Mouse (Mus musculus) CH12F3 (cell line): ENCODE results near the gene Ust.

Experiments
- in situ Hi-C: fragments of 300-500 bp; cut with MboI; formaldehyde crosslinking; loops from 2 replicates; pipeline ENCODE4 v1.14.3; 2020; ENCODE audit warnings: low sequenced_read_pairs

Ust gene

DNA sequence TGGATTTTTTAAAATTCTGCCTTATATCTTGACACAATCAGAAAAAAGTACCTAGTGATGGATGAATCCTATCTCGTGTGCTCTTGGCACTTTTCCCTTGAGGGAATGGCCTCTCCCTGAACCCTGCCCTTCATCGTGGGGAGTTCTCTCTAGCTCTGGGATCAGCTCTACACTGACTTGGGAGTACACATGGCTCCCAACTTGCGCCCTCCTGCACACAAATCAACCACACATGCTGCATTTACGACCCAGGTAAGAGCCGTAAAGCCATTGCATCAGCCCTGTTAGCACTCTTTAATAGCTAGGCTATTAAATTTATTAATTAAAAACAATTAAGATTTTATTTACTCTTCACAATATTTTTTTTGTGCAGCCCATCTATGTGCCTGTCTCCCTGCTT is 74.6 kb downstream of the Ust start:
- in situ Hi-C loops = no loop called here

DNA sequence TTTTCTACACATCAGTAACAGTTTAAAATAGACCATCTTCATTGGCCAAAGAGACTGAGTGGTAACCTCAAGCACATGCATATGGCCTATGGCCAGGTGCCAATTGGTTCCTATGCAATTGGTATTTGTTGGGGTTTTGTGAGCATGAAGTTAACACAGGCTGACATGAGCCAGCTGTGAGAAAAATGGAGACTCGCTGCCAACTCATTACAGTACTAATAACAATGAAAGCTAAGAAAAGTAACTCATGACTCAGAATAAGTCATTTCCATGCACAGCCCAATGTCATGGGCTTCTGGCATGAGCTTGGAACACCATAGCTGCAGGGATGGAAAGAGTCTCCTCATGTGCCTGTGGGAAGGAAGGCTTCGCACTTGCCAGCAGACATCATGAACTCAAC is 86.8 kb downstream of the Ust start:
- in situ Hi-C loops = no loop called here

- in situ Hi-C loops = no loop called here
Measured at GRCm38 (mm10) chr10:8428787-8429778, 89.5 kb downstream of the Ust start.

- in situ Hi-C loops = no loop called here
Measured at GRCm38 (mm10) chr10:8427671-8428364, 90.8 kb downstream of the Ust start.

- in situ Hi-C loops = no loop called here
Measured at GRCm38 (mm10) chr10:8419496-8420009, 99.1 kb downstream of the Ust start.

- in situ Hi-C loops = no loop called here
Measured at GRCm38 (mm10) chr10:8415474-8415873, 103.2 kb downstream of the Ust start.

DNA sequence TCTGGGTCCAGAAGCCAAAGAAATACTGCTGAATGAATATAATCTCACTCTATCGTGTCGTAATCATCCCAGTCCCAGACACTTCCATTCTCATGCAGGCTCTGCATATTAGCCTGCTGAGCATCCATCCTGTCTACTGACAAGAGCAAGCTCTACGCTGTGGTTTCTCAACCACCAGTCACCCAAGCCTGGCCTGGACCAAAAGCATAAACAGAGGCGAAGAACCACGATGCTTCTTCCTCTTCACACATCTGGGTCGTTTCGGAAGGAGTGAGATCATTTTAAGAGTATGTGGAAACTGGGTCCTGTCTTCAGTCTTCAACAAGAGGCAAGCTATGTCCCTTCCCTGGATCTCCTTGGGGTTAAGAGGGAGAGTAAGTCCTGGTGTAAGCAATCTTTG is 103.6 kb downstream of the Ust start:
- in situ Hi-C loops = no loop called here

DNA sequence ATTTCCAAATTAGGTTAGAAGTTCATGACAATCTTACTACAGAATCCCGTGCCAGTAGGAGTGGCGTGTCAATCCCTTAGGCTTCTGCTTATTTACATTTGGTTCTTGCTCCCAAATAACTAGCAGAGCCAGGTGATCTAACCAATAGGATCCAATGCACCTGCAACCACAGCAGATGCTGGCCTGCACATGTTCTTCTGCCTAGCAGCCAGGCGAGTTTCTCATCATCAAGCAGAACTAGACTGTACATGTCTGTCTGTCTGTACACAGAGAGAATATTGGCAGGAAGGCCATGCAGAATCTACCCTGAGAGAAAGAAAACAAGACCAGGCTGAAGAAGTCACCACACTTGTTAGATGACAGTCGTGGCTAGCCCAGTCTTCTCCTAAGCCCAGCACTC is 113.5 kb downstream of the Ust start:
- in situ Hi-C loops = no loop called here

DNA sequence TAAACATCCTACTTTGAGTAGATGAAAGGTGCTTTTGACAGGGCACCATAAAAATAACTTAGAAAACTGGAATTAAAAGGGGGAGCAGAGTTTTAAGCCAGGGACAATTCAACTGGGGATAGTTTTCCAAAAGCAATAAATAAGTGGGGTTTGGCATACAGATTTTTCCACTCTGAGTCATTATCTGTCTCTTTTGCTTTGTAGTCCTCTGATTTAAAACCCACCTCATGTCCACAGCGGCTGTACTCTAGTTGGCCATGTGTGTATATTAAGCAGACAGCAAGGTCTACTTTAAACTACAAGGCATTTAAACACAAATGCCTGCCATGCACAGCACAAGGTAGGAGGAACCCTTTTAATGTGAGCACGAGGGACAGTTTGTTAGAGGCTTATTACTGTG is 126.4 kb downstream of the Ust start:
- in situ Hi-C loops = no loop called here

- in situ Hi-C loops = no loop called here
Measured at GRCm38 (mm10) chr10:8391264-8391748, 127.3 kb downstream of the Ust start.

DNA sequence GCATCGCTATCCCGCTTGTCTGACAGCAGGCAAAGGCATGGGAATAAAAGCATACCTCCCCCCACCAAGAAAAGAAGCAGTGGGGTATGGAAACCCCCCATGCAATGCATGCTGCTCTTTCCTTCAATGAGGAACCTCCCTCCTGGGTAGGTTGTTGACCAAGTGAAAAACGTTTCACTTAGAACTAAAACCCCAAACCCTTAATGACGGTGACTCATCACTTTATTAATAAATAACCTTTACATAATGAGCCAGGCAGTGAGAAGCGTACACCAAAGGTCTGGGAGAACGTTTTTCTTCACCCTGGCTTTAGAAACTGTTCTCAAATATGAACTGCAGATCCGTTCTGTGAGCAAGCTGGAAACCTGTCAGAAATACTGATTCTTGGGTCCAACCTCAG is 130.4 kb downstream of the Ust start:
- in situ Hi-C loops = no loop called here

GRCm38 (mm10) chr10:8369894-8370500 is 148.6 kb downstream of the Ust start:
- in situ Hi-C loops = no loop called here

DNA sequence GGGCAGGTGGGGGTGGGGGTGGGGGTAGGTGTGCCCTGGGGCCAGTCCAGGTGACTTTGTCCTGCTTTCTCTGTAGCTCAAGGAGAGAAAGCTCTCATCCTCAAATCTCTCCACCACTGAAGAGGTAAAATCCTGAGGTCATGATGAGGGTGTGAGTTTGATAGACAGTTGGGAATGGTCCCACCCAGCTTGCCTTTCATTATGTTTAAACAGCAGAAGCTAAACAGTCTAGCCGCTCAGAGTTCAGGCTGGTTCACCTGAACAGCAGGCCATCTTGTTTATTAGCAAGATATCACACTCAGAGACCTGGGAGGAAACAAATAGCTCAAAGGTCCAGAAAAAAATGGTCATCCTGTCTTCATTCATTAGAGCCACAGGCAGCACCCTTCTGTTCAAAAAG is 152.8 kb downstream of the Ust start:
- in situ Hi-C loops = no loop called here

GRCm38 (mm10) chr10:8364182-8364581 is 154.4 kb downstream of the Ust start:
- in situ Hi-C loops = no loop called here

DNA sequence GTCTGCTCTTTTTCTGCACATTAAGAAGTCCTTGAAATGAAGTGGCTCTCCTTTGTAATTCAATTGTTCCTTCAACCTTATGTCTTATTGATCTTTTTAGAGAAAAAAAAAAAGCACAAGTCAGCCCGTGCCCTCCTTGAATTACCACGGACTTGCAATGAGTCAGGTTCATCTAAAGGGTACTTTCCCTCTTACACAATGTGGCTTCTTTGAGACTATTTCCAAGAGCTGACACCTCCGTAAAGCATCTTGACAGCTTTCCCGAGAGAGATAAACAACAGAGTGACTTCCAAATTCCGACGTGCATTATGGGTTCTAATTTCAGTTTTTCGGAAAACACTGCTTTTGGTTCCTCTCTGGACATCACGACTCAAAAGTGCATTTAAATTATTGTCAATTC is 155.3 kb downstream of the Ust start:
- in situ Hi-C loops = no loop called here

- in situ Hi-C loops = no loop called here
Measured at GRCm38 (mm10) chr10:8358286-8359045, 160.2 kb downstream of the Ust start.

- in situ Hi-C loops = no loop called here
Measured at GRCm38 (mm10) chr10:8353534-8353933, 165.1 kb downstream of the Ust start.

GRCm38 (mm10) chr10:8350626-8351025 is 168.0 kb downstream of the Ust start:
- in situ Hi-C loops = no loop called here

GRCm38 (mm10) chr10:8347497-8347896 is 171.1 kb downstream of the Ust start:
- in situ Hi-C loops = no loop called here

DNA sequence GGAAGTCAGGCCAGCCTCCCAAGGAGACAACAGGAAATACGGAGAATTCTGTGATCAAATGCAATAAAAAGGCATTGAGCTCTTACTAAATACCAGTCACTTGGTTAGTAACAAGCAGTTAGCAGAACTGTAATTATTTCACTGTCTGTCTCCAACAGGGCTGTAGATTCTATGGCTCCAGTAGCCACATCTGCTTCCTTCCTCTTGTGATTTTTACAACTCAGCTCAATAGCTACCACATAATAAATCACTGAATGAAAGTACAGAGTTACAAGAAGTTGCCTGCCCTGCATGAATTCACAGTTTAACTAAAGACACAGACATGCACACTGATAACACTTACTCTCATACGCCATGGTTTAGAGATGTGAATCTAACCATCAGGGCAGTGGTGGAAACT is 176.1 kb downstream of the Ust start:
- in situ Hi-C loops = no loop called here
